ENCODE assay signal across 11 mouse cellular contexts in genomic region chr2:60883931-60884330, GRCm38 (mm10).
A peak's percentile ranks its signal among the peaks of the same experiment; 100 is the strongest.
DNase-seq lines count a peak whose midpoint lies in the region; ATAC-seq and TF ChIP-seq lines count a peak whose summit lies in the region.
"Had no signal": no experiment of that assay in that cellular context is flagged by ENCODE, and none has a peak within 500 bp of the region (broad histone marks: within the 10 kb centered on the region; RNA-seq: fewer than 3 reads in every experiment).

No protein-coding gene starts in this region.

- no peak overlapping the region for H3K9ac ChIP-seq in heart, adult 2 months (ENCODE audit: low read depth, low read length)
- no peak overlapping the region for H3K9ac ChIP-seq in kidney, embryonic 15.5 days

- no peak overlapping the region for H3K4me2 ChIP-seq in kidney, embryonic 15.5 days

- peaks cover 3% of the 10 kb centered on the region; the same call in 1 of the 2 replicates for H3K79me2 ChIP-seq in heart, adult 2 months (replicated peaks; ENCODE audit: control insufficient read depth, insufficient read depth, low read length)

- peak; percentile 47 to 54 for DNase-seq in heart, adult 2 months
- DNase-seq in heart, postnatal 36 days = no peak
- DNase-seq in MN1 (ENCODE audit: low spot score) = peak; percentile 53
- DNase-seq in lung, postnatal 25 days (ENCODE audit: low spot score) = peak; percentile 50
- no peak for DNase-seq in cerebellum, adult 8-10 months
- no peak for DNase-seq in layer of hippocampus, adult 18-20 months (ENCODE audit: low spot score in 2 of 2)
- no peak for DNase-seq in ovary, adult 18-20 months (ENCODE audit: low spot score)
- DNase-seq: spleen, adult 18-20 months had no signal

- 0 out of 2 replicates have a peak, but pooled peaks have one; percentile 7 for TF ChIP-seq EP300 in heart, adult 2 months (IDR thresholded peaks at IDR 0.05; ENCODE audit: insufficient read depth, low read depth, low read length)

- peaks cover 13% of the 10 kb centered on the region for H3K4me1 ChIP-seq in heart, adult 2 months (ENCODE audit: control insufficient read depth, insufficient read depth, low read length)
- peaks cover 41% of the 10 kb centered on the region for H3K4me1 ChIP-seq in kidney, embryonic 15.5 days

- H3K9me3 ChIP-seq in kidney, embryonic 15.5 days (replicated peaks) = no peaks in the 10 kb centered on the region

- ATAC-seq in kidney, embryonic 15.5 days (replicated peaks; ENCODE audit: low FRiP score) = peak; percentile 26; the same call in 1 of the 2 replicates
- ATAC-seq: Patski had no signal

- 23% methylated on average over 4 of the region's 4 CpGs for WGBS in heart, adult 2 months
- WGBS in kidney, embryonic 15.5 days = 22% methylated on average over 4 of the region's 4 CpGs

- peak overlapping the region; percentile 59 for H3K27ac ChIP-seq in heart, adult 2 months
- H3K27ac ChIP-seq in kidney, embryonic 15.5 days = peak overlapping the region; percentile 76

- TF ChIP-seq CTCF in heart, adult 2 months (IDR thresholded peaks at IDR 0.05) = no peak

- no peak overlapping the region for H3K4me3 ChIP-seq in heart, adult 2 months
- H3K4me3 ChIP-seq in kidney, embryonic 15.5 days (replicated peaks) = no peak overlapping the region
- H3K4me3 ChIP-seq: erythroblast, embryonic 14.5 days had no signal

- TF ChIP-seq POLR2A in heart, adult 2 months (IDR thresholded peaks at IDR 0.05; ENCODE audit: insufficient read depth, low read depth, low read length) = no peak

- H3K27me3 ChIP-seq in heart, adult 2 months (ENCODE audit: control insufficient read depth, insufficient read depth, low read length) = no peaks in the 10 kb centered on the region
- no peaks in the 10 kb centered on the region for H3K27me3 ChIP-seq in kidney, embryonic 15.5 days
- H3K27me3 ChIP-seq: Patski had no signal

- H3K36me3 ChIP-seq in heart, adult 2 months (ENCODE audit: control insufficient read depth, insufficient read depth, low read length) = peaks cover 15% of the 10 kb centered on the region
- H3K36me3 ChIP-seq in kidney, embryonic 15.5 days = 0 out of 2 replicates have a peak, but pooled peaks cover 1% of the 10 kb centered on the region

- intact Hi-C loops in heart, adult 2 months (cut with DNase I) = loop anchor here (2.0 kb wide), 1 partner anchor 79 kb away; the partner anchor contains the start of gene Rbms1
- intact Hi-C loops in heart, postnatal 36 days (cut with DNase I) = no loop called here

Comparison
In these comparisons a context has a peak if more than half of its experiments do, and no peak if none do; other contexts are left out.
1. DNase-seq: peak in heart, adult 2 months (2 of 2), MN1 (single experiment) and lung, postnatal 25 days (single experiment); none in heart, postnatal 36 days (0 of 2), cerebellum, adult 8-10 months (single experiment), layer of hippocampus, adult 18-20 months (0 of 2) and ovary, adult 18-20 months (single experiment).